Mouse (Mus musculus) heart, embryonic 11.5 days (tissue): ENCODE data around the gene Slc25a38. TPM values are rescaled to one million over a fixed set of nuclear protein-coding genes. Genes with fewer than 3 reads are reported as not detected.

Source experiments
- ATAC-seq: fragments of 200-750 bp; cut with Nextera tagmentation; replicated peaks from 2 replicates; pipeline ENCODE4 v1.8.0; 2017; ENCODE audit warnings: moderate library complexity; ENCODE audit not compliant: insufficient number of reproducible peaks, low FRiP score, low TSS enrichment
- H3K27ac ChIP-seq: fragments of 300-500 bp; sonication (generic); 2 replicates; pipeline ENCODE4 v1.5.1; 2014; ENCODE audit warnings: mild to moderate bottlenecking, low read depth, low read length
- H3K27me3 ChIP-seq: fragments of 300-500 bp; sonication (generic); 2 replicates; pipeline ENCODE4 v1.6.1; 2014; ENCODE audit warnings: mild to moderate bottlenecking, low read length, mixed read lengths; ENCODE audit not compliant: control insufficient read depth, insufficient read depth
- H3K36me3 ChIP-seq: fragments of 300-500 bp; sonication (generic); 2 replicates; pipeline ENCODE4 v1.6.1; 2014; ENCODE audit warnings: mild to moderate bottlenecking, low read length, moderate library complexity, mixed read lengths; ENCODE audit not compliant: control insufficient read depth, insufficient read depth
- H3K4me1 ChIP-seq: fragments of 300-500 bp; sonication (generic); 2 replicates; pipeline ENCODE4 v1.6.1; 2014; ENCODE audit warnings: low read length; ENCODE audit not compliant: control insufficient read depth, insufficient read depth
- H3K4me2 ChIP-seq: fragments of 300-500 bp; sonication (generic); 2 replicates; pipeline ENCODE4 v1.6.1; 2014; ENCODE audit warnings: mild to moderate bottlenecking, moderate library complexity
- H3K4me3 ChIP-seq: fragments of 300-500 bp; sonication (generic); 2 replicates; pipeline ENCODE4 v1.5.1; 2014; ENCODE audit warnings: low read depth, low read length
- H3K9ac ChIP-seq: fragments of 300-500 bp; sonication (generic); 2 replicates; pipeline ENCODE4 v1.6.1; 2014; ENCODE audit warnings: mild to moderate bottlenecking, low read depth, low read length, moderate library complexity
- H3K9me3 ChIP-seq: fragments of 300-500 bp; sonication (generic); replicated peaks from 2 replicates; pipeline ENCODE4 v1.6.1; 2016; ENCODE audit warnings: low read length; ENCODE audit not compliant: control insufficient read depth
- WGBS: fragments of 180-500 bp; shearing (Covaris S2); extraction: QIAGEN DNeasy Blood & Tissue Kit; methylation state at CpG from one replicate; pipeline ENCODE4 v1.1.7; 2014; ENCODE audit not compliant: insufficient replicate concordance; 5-methylcytosine and 5-hydroxymethylcytosine counted together
- polyA plus RNA-seq: library from polyadenylated mRNA; unstranded; fragments of >200 nt; fragmentation: Nextera tagmentation; extraction: Ambion mirVana; gene quantifications from 2 replicates; pipeline ENCODE4 v1.2.1, GENCODE M21; 2014

Slc25a38 gene
- polyA plus RNA-seq, 1 experiment from 2014 or later = 40.5 TPM

DNA sequence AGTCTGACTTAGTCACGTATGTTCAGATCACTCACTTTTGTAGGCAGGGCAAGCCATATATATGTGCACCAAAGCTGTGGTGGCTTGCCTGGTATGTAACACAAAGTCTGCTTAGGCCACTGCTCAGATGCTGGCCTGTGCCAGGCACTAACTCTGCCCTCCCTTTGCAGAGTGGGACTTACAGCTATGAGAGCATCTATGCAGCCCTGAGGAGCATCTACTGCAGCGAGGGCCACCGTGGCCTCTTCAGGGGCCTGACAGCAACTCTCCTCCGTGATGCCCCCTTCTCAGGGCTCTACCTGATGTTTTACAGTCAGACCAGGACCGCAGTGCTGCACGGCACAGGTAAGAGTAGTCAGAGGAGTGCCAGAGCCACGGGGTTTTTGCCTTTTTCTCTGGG lies 10.3 kb downstream of the Slc25a38 start:
- Histone ChIP-seq H3K4me2 (no peak overlapping the region), H3K27me3 (no peaks in the 10 kb centered on the region), H3K9me3 (no peaks in the 10 kb centered on the region), H3K4me3 (no peak overlapping the region), H3K27ac (no peak overlapping the region), H3K36me3 (peaks cover 17% of the 10 kb centered on the region), H3K9ac (no peak overlapping the region), H3K4me1 (0 out of 2 replicates have a peak, but pooled peaks cover 7% of the 10 kb centered on the region)
- WGBS = 94% methylated on average over 7 of the region's 7 CpGs
- ATAC-seq = no peak

DNA sequence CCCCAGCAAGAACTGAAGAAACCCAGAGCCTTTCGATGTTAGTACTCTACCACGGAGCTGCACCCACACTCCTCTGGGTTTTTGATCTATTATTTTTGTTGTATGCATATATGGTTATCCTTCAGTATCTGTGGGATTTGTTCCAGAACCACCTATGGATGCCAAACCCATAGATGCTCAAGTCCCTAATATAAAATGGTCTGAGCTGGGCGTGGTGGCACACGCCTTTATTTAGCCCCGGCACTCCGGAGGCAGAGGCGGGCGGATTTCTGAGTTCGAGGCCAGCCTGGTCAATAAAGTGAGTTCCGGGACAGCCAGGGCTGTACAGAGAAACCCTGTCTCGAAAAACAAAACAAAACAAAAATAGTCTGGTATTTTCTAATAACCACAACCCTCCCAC lies 16.7 kb downstream of the Slc25a38 start:
- H3K9me3 ChIP-seq = no peaks in the 10 kb centered on the region
- WGBS = 43% methylated on average over 11 of the region's 11 CpGs
- H3K9ac ChIP-seq = peak overlapping the region; percentile 99
- H3K27me3 ChIP-seq = no peaks in the 10 kb centered on the region
- peaks cover 14% of the 10 kb centered on the region for H3K4me1 ChIP-seq
- H3K4me2 ChIP-seq = peak overlapping the region; percentile 71
- ATAC-seq = no peak
- peak overlapping the region; percentile 97 for H3K4me3 ChIP-seq
- peaks cover 21% of the 10 kb centered on the region for H3K36me3 ChIP-seq
- H3K27ac ChIP-seq = peak overlapping the region; percentile 70

DNA sequence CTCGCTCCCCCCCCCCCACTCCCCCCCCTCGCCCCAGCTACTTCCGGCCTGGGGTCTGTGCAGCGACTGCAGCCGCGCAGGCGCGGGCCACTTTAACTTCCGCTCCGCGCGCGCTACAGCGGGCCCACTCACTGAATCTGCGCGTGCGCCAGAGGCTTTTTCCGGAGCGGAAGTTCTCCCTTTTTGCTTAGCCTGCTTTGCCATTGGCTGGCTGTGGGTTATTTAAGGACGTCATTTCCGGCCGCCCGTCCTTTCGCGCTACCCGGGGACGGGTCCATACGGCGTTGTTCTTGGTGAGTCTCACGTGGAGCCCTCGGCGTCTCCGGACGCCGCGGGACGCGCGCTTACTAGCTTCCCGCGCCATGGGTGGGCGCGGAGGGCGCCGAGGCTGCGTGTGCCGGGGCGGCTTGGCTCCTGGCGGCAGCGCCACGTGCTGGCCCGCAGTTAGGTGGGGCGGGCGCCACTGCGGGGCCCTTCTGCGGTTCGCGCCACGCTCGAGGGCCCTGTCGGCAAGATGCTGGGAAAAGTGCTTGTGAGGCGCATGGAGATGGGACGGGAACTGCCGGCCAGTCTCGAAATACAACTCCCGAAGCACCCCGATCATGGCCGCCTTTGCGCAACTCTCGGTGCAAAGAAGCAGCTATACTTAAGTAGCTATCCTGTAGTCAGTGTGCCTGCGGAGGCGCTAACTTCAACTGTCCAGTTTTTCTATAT lies 17.5 kb downstream of the Slc25a38 start, which contains the start of gene Rpsa:
Rpsa (plus strand) TSS at position 152 of the 714 bp plus-strand sequence.
- peaks cover 22% of the 10 kb centered on the region for H3K36me3 ChIP-seq

DNA sequence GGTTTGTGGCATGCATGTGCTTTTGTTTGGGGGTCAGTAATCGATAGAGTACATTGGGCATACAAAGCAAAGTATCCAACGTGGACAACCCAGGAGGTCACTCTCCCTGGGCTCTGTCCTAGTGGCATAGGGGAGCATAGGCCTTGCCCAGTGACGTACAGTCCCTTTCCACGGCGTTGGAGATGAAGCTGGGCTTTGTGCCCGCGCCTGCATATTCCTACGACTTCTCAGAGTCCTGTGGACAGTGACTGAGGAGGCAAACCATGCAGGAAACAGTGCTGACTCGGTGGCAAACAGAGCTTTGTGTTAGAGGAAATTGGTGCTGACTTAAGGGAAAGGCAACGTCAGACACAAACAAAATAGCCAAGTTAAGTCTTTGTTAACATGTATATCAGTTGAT lies 19.1 kb downstream of the Slc25a38 start:
- H3K4me3 ChIP-seq = peak overlapping the region; percentile 97
- no peaks in the 10 kb centered on the region for H3K9me3 ChIP-seq
- no peak for ATAC-seq
- H3K27me3 ChIP-seq = no peaks in the 10 kb centered on the region
- peak overlapping the region; percentile 94 for H3K27ac ChIP-seq
- peak overlapping the region; percentile 85 for H3K4me2 ChIP-seq
- WGBS = 67% methylated on average over 10 of the region's 10 CpGs
- peak overlapping the region; percentile 99 for H3K9ac ChIP-seq
- H3K36me3 ChIP-seq = peaks cover 17% of the 10 kb centered on the region
- peaks cover 14% of the 10 kb centered on the region for H3K4me1 ChIP-seq

More for the DNA sequence above, 17.5 kb downstream of the Slc25a38 start, which contains the start of gene Rpsa:
- H3K4me3 ChIP-seq = peak within 1 kb of the TSS; percentile 97
- WGBS = under 1% methylated on average over 68 of the region's 72 CpGs
- no peaks in the 10 kb centered on the region for H3K27me3 ChIP-seq
- peak; percentile 95 for ATAC-seq
- peak within 1 kb of the TSS; percentile 85 for H3K4me2 ChIP-seq
- H3K4me1 ChIP-seq = peaks cover 14% of the 10 kb centered on the region
- peak within 1 kb of the TSS; percentile 99 for H3K9ac ChIP-seq
- H3K27ac ChIP-seq = peak within 1 kb of the TSS; percentile 94
- no peaks in the 10 kb centered on the region for H3K9me3 ChIP-seq

DNA sequence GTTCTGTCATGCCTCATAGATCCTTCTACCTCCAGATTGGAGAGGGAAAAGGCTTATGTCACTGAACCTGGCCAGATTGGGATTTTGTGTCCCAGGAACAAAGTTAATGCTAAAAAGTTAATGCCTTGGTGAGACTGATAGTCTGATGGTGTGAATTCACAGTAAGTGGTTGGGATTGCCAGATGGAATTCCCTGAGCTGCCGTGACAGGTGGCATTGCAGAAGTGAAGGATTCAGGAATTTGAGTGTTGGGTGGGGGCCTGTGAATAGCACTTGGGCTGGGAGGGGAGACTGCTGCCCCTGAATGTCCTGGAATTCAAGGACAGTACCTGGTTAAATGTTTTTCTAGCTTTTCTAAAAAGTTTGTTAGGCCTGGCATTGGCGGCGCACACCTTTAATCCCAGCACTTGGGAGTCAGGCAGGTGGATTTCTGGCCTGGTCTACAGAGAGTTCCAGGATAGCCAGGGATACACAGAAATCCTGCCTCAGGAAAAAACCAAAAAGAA lies 21.7 kb downstream of the Slc25a38 start:
- H3K36me3 ChIP-seq = peaks cover 16% of the 10 kb centered on the region
- no peaks in the 10 kb centered on the region for H3K9me3 ChIP-seq
- WGBS = 83% methylated on average over 3 of the region's 3 CpGs
- no peak for ATAC-seq
- H3K27ac ChIP-seq = no peak overlapping the region
- H3K27me3 ChIP-seq = no peaks in the 10 kb centered on the region
- no peak overlapping the region for H3K9ac ChIP-seq
- no peak overlapping the region for H3K4me3 ChIP-seq
- no peak overlapping the region for H3K4me2 ChIP-seq
- peaks cover 14% of the 10 kb centered on the region for H3K4me1 ChIP-seq

DNA sequence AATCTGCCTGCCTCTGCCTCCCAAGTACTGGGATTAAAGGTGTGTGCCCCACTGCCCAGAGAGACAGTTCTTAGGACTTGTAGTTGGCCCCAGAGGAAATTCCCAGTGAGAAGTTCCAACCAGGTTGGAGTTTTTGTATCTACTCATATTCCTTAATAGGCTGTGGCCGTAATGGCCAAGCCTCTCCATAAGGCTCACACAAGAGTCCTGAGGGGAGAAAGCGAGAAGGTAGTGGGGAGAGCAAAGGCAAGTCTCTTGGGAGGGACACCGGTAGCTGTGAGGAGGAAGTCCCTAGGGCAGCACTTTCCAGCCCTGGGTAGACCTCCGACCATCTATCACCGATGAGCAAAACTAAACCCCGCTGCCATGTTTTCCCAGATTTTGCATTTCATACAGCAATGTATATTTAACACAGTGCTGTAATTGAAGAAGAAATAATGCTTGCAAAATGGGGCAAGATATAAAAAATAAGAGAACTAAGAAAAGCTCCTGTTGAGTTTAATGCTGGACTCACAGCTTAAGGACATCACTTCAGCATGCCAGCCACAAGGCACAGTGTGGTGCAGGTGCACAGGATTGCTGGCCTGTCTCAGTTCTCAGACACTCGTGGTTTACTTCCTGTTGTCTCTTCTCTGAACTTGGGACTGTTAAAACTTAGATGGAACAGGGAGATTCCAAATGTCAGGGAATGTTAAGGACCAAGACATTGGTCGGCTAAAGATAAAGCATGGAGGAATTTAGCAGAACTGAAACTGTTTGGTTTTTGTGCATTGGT lies 23.0 kb downstream of the Slc25a38 start:
- H3K4me3 ChIP-seq = no peak overlapping the region
- no peak for ATAC-seq
- 34% methylated on average over 8 of the region's 8 CpGs for WGBS
- no peak overlapping the region for H3K27ac ChIP-seq
- no peaks in the 10 kb centered on the region for H3K27me3 ChIP-seq
- H3K4me2 ChIP-seq = no peak overlapping the region
- H3K9me3 ChIP-seq = no peaks in the 10 kb centered on the region
- no peak overlapping the region for H3K9ac ChIP-seq
- H3K4me1 ChIP-seq = peaks cover 14% of the 10 kb centered on the region
- H3K36me3 ChIP-seq = peaks cover 16% of the 10 kb centered on the region

DNA sequence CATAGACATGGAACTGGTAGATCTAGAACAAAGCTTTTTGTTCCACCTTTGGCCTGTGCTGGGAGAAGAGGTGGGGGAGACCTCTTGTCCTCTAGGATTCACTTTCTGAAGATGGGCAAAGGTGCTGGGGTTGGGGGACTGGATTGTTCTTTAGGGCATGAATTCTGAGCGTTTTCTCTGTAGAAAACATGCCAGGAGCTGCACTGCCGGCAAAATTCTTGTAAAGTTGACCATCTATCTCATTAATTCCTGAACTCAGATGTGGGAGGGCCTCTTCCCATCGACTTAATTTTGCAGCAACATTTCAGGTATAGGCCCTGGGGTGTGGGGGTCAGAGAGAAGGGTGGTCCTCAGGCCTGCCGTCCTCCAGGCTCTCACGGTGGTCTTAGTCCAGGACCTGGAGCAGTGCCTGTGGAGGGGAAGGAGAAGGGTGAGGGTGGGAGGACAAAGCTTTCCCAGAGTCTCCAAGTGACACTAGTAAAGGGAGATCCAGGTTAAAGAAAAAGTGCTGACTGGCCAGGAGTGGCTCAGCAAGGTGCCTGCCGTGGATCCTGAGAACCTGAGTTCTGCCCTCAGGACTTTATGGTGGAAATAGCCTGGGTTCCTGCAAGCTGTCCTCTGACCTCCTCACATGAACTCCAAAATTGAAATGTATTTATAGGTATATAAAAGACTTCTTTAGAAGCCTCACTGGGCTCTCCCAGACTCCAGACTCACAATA lies 23.7 kb downstream of the Slc25a38 start:
- Histone ChIP-seq H3K9ac (no peak overlapping the region), H3K4me1 (peaks cover 9% of the 10 kb centered on the region), H3K4me2 (no peak overlapping the region), H3K9me3 (no peaks in the 10 kb centered on the region), H3K27me3 (no peaks in the 10 kb centered on the region), H3K4me3 (no peak overlapping the region), H3K36me3 (peaks cover 13% of the 10 kb centered on the region), H3K27ac (no peak overlapping the region)
- ATAC-seq = no peak
- 51% methylated on average over 6 of the region's 6 CpGs for WGBS

DNA sequence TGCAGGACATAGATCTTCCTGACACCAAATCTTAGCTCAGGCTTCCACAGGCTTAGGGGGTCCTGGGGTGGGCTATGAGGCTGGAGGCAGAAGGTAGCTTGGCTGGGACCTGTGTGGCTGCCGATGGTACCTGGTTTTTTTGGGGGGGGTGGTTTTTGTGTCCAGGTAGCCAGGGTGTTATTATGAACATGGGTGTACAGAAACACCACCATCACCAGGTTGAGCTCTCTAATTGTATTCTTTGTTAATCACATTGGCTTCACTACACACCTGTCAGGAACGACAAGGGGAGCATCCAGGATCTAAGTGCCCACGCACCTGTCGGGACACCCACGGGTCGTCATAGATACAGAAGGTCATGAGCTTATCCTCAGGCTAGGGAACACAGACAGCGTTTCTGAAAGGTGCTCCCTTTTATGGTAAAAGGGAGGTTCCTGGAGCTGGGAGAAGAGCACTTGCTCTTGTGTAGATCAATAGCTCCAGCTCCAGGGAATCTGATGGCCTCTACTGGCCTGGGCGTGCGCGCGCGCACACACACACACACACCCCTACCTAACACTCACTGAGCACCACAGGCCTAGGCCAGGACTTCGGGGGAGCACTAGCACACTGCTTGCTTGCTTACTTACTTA lies 24.5 kb downstream of the Slc25a38 start:
- 82% methylated on average over 13 of the region's 13 CpGs for WGBS
- H3K36me3 ChIP-seq = peaks cover 11% of the 10 kb centered on the region
- no peak overlapping the region for H3K4me2 ChIP-seq
- H3K9ac ChIP-seq = no peak overlapping the region
- H3K4me3 ChIP-seq = no peak overlapping the region
- H3K9me3 ChIP-seq = no peaks in the 10 kb centered on the region
- 0 out of 2 replicates have a peak, but pooled peaks cover 2% of the 10 kb centered on the region for H3K4me1 ChIP-seq
- H3K27me3 ChIP-seq = no peaks in the 10 kb centered on the region
- no peak for ATAC-seq
- H3K27ac ChIP-seq = no peak overlapping the region
